Mouse (Mus musculus): ENCODE measurements at regions not wholly inside any gene's neighbourhood (a gene's known extent, or its start where the extent isn't known, plus 50 kb on each side); places are given as distances from the start of the nearest gene placed in this dataset.
"Not testable (repeated sequence)": the region's sequence is repeated elsewhere in the genome, so short reads cannot be mapped to it uniquely, and the experiment has no call there.

DNA sequence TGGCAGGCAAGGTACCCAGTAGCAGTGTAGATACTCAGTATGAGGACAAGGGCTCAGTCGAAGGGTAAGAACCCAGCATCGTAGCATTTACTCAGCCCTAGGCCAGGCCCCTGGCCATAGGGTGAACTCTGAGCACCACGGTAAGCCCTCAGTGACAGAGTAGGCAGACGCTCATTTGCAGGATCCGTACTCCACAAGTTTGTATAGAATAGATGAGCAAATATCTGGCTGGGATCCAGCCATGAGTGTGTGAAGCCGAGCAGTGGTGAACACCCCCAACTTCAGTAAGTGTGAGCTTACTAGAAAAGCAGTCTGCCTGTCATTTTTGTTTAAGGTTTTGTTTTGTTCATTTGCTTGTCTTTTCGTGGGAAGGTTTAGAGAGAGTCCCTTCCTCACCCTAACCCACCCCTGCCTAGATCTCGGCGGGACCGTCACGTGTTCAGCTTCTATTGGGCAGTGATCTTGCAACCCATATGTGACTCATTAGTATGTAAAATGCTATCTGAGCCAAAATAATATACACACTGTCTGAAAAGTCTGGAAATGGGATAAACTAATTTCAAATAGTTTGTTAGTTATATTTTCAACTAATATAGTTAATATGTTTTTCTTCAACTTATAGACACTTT, 76.3 kb downstream of the Gm5447 start:
- no peak for TF ChIP-seq FLI1 (IDR thresholded peaks at IDR 0.05; ENCODE audit: low read length)
- no peak for TF ChIP-seq GATA1 (IDR thresholded peaks at IDR 0.05; ENCODE audit: borderline replicate concordance, low read length)
- no peaks in the 10 kb centered on the region for H3K4me1 ChIP-seq
- H3K4me3 ChIP-seq (replicated peaks), result no peak overlapping the region
- no peaks in the 10 kb centered on the region for H3K36me3 ChIP-seq (replicated peaks; ENCODE audit: low read length)
- peaks cover 9% of the 10 kb centered on the region for H3K27me3 ChIP-seq (replicated peaks)
- no peaks in the 10 kb centered on the region for H3K9me3 ChIP-seq

DNA sequence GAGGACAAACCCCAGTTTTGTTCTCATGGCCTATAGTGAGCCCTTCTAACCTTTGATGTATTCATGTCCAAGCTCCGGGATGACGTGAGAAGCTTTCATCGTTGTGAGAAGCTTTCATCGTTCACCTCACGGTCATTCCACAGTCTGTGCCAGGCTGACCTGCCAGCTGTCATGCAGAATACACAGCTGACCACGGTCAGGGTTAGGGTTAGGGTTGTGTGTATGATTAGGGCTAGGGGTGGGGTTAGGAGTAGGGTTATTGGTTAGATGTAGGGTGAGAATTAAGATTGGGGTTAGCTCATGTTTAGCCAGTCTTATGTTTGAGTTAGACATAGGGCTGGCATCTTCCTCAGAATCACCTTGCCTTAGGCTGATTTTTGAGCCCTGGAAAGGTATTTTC, 77.6 kb downstream of the Gm5447 start:
- not testable (repeated sequence) for H3K4me3 ChIP-seq (replicated peaks); H3K9me3 ChIP-seq; H3K27me3 ChIP-seq (replicated peaks); H3K36me3 ChIP-seq (replicated peaks; ENCODE audit: low read length); H3K4me1 ChIP-seq

DNA sequence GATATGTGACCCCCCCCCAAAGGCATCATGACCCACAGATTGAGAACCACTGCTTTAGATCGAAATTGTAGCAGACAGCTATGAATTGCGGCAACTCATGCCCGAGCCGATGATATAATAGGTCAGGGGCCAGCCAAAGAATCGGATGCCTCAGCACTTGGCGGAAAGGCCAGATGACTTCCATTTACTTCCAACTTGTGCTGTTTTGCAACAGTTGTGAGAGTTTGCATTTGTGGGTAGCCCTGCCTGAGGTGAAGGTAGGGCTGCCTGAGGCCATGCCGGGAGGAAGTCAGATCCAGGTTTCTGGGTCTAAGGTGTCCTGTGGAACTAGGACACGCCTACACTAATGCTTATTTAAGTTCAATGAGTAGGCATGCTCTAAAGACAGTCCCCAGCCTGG, 80.4 kb downstream of the Gm5447 start:
- no peak overlapping the region for H3K4me3 ChIP-seq (replicated peaks)
- no peaks in the 10 kb centered on the region for H3K4me1 ChIP-seq
- H3K27me3 ChIP-seq (replicated peaks), result peaks cover 9% of the 10 kb centered on the region
- TF ChIP-seq FLI1 (IDR thresholded peaks at IDR 0.05; ENCODE audit: low read length), result no peak
- no peaks in the 10 kb centered on the region for H3K9me3 ChIP-seq
- H3K36me3 ChIP-seq (replicated peaks; ENCODE audit: low read length), result no peaks in the 10 kb centered on the region

DNA sequence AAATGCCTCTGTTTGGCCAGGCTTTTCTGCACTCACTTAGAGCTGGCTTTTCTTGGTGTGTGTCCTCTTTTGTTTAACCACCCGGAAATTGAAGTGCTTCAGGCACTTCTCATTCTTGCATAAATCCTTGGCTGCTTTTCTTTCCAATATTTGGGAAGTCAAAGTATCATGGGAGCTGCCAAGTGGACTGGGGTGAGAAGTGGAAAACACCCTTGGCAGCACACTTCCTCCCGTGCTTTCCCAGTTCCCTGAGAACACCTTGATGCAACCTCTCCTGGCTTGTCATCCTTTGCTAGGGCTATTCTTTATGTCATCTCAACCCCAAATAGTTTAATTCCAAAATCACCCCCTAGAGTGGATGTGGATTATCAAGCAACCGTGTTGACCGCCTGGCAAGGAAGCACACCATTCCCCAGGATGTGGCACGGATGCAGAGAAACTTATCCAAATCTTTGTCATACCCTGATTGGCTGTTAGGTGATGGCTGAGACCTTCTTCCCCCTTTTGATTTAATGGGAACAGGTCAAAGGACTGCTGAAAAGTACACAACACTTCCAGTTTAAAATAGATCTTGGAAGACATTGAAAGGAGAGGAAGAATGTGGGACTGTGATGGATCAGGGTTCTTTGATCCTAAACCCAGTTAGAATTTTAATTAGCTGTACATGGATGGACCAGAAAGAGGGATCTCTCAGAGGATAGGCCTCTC, 81.5 kb downstream of the Gm5447 start:
- Histone ChIP-seq H3K4me1 (no peaks in the 10 kb centered on the region), H3K9me3 (no peaks in the 10 kb centered on the region), H3K4me3 (replicated peaks) (no peak overlapping the region), H3K27me3 (replicated peaks) (peaks cover 4% of the 10 kb centered on the region), H3K36me3 (replicated peaks; ENCODE audit: low read length) (no peaks in the 10 kb centered on the region)
- no peak for TF ChIP-seq GATA1 (IDR thresholded peaks at IDR 0.05; ENCODE audit: borderline replicate concordance, low read length)
- TF ChIP-seq FLI1 (IDR thresholded peaks at IDR 0.05; ENCODE audit: low read length), result no peak

DNA sequence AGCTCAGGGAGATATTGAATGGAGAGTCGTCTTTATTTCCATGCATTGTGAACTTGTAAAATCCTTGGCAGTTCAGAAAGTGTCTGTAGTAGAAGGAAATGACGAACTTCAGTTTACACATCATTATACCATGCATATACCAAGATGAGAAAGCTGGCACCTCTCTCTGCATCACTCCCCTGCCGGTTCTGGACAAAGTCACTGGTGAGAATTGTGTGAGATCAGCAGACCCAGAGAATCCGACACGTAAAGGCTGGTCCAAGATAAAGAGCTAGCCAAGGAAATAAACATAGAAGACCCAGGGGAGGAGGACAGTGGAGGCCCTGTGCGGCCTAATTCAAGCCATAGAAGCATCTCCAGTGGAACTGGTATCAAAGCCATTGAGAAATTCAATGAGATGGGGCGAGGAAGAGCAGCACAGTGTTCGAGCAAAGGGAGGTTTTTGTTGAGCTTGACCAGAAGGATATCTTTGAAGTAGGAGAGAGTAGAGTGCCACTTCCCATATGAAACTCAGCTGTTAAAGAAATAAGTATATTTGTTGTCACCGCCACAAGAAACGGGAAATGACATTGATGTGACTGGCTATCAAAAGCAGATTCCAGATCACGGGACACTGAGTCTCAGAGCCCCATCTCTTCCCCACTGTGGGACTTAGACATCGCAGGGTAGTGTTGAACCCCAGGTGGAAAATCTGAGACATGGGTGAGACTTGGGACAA, 82.3 kb downstream of the Gm5447 start:
- Histone ChIP-seq H3K36me3 (replicated peaks; ENCODE audit: low read length) (no peaks in the 10 kb centered on the region), H3K27me3 (replicated peaks) (peaks cover 4% of the 10 kb centered on the region), H3K4me1 (no peaks in the 10 kb centered on the region), H3K4me3 (replicated peaks) (no peak overlapping the region), H3K9me3 (no peaks in the 10 kb centered on the region)
- TF ChIP-seq FLI1 (IDR thresholded peaks at IDR 0.05; ENCODE audit: low read length), result no peak

DNA sequence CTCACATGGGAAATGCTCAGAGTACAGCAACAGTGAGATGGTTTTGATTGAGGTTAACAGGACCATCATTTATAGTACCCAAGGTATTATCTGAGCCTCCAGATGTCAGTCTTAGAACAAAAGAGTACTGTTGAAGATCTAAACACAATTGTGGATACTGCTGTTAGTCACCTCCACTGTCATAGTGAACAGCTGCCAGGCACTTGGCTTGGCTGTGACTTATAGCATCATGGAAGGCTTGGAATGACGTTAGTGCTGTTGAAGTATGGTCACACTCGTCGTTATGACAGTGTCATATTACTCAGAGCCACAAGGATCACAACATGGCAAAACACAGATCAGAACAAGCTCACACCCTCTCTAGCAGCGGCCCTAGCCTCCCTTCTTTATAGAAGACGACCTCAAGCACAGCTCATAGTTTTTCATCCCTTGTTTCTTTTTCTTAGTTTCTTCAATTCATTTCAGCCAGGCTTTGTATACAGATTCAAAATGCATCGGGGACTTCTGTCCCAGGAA, 87.0 kb downstream of the Gm5447 start:
- Histone ChIP-seq H3K27me3 (replicated peaks) (peaks cover 3% of the 10 kb centered on the region), H3K4me1 (no peaks in the 10 kb centered on the region), H3K36me3 (replicated peaks; ENCODE audit: low read length) (no peaks in the 10 kb centered on the region), H3K4me3 (replicated peaks) (no peak overlapping the region), H3K9me3 (peaks cover 7% of the 10 kb centered on the region; the same call in 1 of the 2 replicates)
- no peak for TF ChIP-seq FLI1 (IDR thresholded peaks at IDR 0.05; ENCODE audit: low read length)
- no peak for TF ChIP-seq GATA1 (IDR thresholded peaks at IDR 0.05; ENCODE audit: borderline replicate concordance, low read length)

DNA sequence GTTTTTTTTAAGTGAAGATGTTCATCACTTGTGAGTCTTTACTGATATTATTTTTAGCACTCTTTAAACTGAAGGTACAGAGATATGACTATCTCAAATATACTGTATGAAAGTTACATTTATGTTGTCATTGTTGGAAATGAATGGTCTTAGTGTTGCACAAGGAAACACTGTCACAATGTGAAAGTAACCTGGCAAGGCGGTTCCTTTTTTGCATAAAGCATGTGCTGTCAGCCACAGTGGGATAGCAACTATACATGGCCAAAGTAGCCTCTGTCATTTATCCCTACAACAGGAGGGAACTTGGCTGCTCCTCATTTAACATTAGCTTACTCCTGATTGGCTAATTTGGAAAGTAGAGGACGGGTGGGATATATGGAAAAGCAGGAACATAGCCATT, 94.3 kb downstream of the Gm5447 start:
- TF ChIP-seq FLI1 (IDR thresholded peaks at IDR 0.05; ENCODE audit: low read length) (no peak), GATA1 (IDR thresholded peaks at IDR 0.05; ENCODE audit: borderline replicate concordance, low read length) (no peak)
- no peaks in the 10 kb centered on the region for H3K36me3 ChIP-seq (replicated peaks; ENCODE audit: low read length)
- H3K9me3 ChIP-seq, result peaks cover 7% of the 10 kb centered on the region; the same call in 1 of the 2 replicates
- H3K4me1 ChIP-seq, result no peaks in the 10 kb centered on the region
- H3K27me3 ChIP-seq (replicated peaks), result peaks cover under 1% of the 10 kb centered on the region
- H3K4me3 ChIP-seq (replicated peaks), result no peak overlapping the region

DNA sequence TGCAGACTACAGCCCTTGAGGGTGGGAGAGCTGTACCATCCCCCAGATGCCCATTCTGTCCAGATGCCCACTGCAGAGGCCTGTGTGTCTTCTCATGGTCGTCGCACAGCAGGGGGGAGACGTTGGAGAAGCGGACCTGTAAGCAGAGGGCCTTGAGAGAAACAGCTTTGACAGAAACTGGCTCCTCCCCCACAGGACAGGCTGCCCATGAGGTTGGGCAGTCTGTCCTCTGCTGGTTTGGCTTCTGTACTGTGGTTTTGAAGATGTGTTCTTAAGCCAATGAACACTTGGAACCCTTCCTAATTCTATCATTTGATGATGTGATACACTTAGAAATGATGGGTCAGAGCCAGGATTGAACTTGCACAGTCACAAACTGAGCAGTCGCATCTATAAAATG, 102.5 kb downstream of the Gm5447 start:
- Histone ChIP-seq H3K4me3 (replicated peaks) (no peak overlapping the region), H3K9me3 (no peaks in the 10 kb centered on the region), H3K4me1 (peaks cover 8% of the 10 kb centered on the region), H3K27me3 (replicated peaks) (peaks cover 41% of the 10 kb centered on the region), H3K36me3 (replicated peaks; ENCODE audit: low read length) (no peaks in the 10 kb centered on the region)
- no peak for TF ChIP-seq FLI1 (IDR thresholded peaks at IDR 0.05; ENCODE audit: low read length)
- no peak for TF ChIP-seq GATA1 (IDR thresholded peaks at IDR 0.05; ENCODE audit: borderline replicate concordance, low read length)

DNA sequence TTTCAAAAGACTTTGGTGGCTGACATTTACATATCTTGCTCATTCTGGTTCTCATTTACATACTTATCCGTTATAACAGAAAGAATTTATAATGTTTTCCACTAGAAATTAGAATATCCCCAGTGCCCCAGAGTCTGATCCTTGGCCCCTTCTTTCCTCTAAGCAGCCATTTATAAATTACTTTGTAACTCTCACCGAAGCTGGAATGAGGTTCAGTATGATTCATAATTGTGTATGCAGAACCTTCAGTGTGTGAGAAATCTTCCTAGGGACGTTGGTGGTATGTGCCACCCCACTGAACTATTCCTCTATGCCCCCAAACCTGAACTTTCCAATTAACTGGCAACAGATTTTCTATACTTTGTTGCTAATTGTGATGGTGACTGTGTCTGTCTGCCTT, 104.7 kb downstream of the Gm5447 start:
- H3K9me3 ChIP-seq, result no peaks in the 10 kb centered on the region
- H3K4me3 ChIP-seq (replicated peaks), result no peak overlapping the region
- TF ChIP-seq FLI1 (IDR thresholded peaks at IDR 0.05; ENCODE audit: low read length) (no peak), GATA1 (IDR thresholded peaks at IDR 0.05; ENCODE audit: borderline replicate concordance, low read length) (no peak)
- H3K27me3 ChIP-seq (replicated peaks), result peaks cover 40% of the 10 kb centered on the region
- no peaks in the 10 kb centered on the region for H3K36me3 ChIP-seq (replicated peaks; ENCODE audit: low read length)
- peaks cover 8% of the 10 kb centered on the region for H3K4me1 ChIP-seq

DNA sequence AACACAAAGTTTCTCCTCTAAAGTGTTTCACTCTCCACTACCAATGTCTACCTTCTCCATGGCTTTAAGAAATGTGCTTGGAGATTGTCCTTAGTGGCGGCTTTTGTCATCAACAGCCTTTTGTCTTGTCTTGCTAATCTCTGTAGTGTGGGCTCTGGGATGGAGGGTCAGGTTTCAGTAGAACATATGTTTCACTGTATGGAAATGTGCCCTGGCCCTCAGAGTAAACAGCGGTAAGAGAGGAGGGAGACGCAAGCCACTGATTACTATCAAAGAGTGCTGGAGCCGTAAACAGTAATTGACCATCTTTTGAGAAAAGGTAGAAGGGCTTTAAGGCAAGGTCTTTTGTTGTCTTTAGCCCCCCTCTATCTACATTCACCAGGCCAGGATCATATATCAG, 106.2 kb downstream of the Gm5447 start:
- H3K27me3 ChIP-seq (replicated peaks), result peaks cover 46% of the 10 kb centered on the region
- no peaks in the 10 kb centered on the region for H3K36me3 ChIP-seq (replicated peaks; ENCODE audit: low read length)
- H3K4me1 ChIP-seq, result peaks cover 8% of the 10 kb centered on the region
- peak overlapping the region; percentile 71 for H3K4me3 ChIP-seq (replicated peaks)
- no peaks in the 10 kb centered on the region for H3K9me3 ChIP-seq
- TF ChIP-seq FLI1 (IDR thresholded peaks at IDR 0.05; ENCODE audit: low read length) (no peak), GATA1 (IDR thresholded peaks at IDR 0.05; ENCODE audit: borderline replicate concordance, low read length) (no peak)
